Mouse (Mus musculus): ENCODE results near the gene Lsm14b.

- no peak for TF ChIP-seq CTCF (IDR thresholded peaks at IDR 0.05)
- TF ChIP-seq EP300 (IDR thresholded peaks at IDR 0.05): no peak
Measured at GRCm38 (mm10) chr2:180025861-180026200, 1.0 kb downstream of the Lsm14b start.

Data from lung, postnatal 0 days (tissue).